Comparison of ENCODE assay signal across 15 mouse cellular contexts in the genomic region with DNA sequence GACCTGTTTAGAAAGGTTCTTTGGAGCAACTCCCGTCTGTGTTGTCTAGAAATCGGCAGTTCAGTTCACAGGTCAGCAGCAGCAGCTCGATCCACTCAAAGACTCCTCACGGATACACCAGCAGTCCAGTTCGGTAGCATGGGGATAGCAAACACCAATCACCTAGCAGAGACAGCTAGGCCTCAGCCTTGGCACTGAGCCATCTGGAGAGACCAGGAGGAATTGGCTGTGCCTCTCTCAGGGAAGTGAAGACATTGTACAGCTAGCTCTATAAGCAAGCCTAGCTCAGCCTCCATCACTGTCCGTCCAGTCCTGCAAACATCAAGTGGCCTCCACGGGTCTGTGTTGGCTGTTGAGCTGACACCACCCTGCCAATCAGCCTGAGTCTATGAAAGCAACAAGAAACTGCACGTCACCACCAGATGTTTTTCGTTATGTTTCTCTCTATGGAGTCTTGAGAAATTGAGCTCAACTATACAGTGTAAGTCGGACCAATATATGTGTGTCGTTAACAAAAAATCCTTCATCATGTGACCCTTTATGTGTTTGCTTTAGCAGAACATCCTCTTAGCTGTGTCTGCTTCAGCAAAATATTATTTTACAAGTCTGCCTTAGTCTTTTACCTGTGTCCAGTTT.
A peak's percentile ranks its signal among the peaks of the same experiment; 100 is the strongest.
DNase-seq lines count a peak whose midpoint lies in the region; ATAC-seq lines count a peak whose summit lies in the region.
"Had no signal": no experiment of that assay in that cellular context is flagged by ENCODE, and none has a peak within 500 bp of the region (broad histone marks: within the 10 kb centered on the region; RNA-seq: fewer than 3 reads in every experiment).

No protein-coding gene starts in this region.

- H3K9ac ChIP-seq in embryonic facial prominence, embryonic 11.5 days (replicated peaks; ENCODE audit: low read length): no peak overlapping the region
- H3K9ac ChIP-seq in lung, embryonic 15.5 days: no peak overlapping the region
- H3K9ac ChIP-seq: forebrain, embryonic 12.5 days; heart, embryonic 12.5 days had no signal

- H3K36me3 ChIP-seq in embryonic facial prominence, embryonic 11.5 days (replicated peaks; ENCODE audit: control insufficient read depth, insufficient read depth, low read depth, low read length): no peaks in the 10 kb centered on the region
- H3K36me3 ChIP-seq in embryonic facial prominence, embryonic 10.5 days (replicated peaks): no peaks in the 10 kb centered on the region
- H3K36me3 ChIP-seq in lung, embryonic 15.5 days: no peaks in the 10 kb centered on the region
- H3K36me3 ChIP-seq: forebrain, embryonic 12.5 days; heart, embryonic 12.5 days; midbrain, embryonic 10.5 days had no signal

- 63% methylated on average over 11 of the region's 11 CpGs for WGBS in embryonic facial prominence, embryonic 11.5 days
- 74% methylated on average over 11 of the region's 11 CpGs for WGBS in embryonic facial prominence, embryonic 10.5 days
- WGBS in lung, embryonic 15.5 days: 45% methylated on average over 11 of the region's 11 CpGs

- ATAC-seq in embryonic facial prominence, embryonic 11.5 days (replicated peaks; ENCODE audit: insufficient number of reproducible peaks, low FRiP score, low TSS enrichment, low read depth): no peak
- ATAC-seq in lung, embryonic 15.5 days (ENCODE audit: borderline replicate concordance, extremely low read depth, low FRiP score, low TSS enrichment): peak; percentile 31; the same call in 1 of the 2 replicates

- no peak overlapping the region for H3K27ac ChIP-seq in embryonic facial prominence, embryonic 11.5 days (replicated peaks; ENCODE audit: low read depth, low read length)
- H3K27ac ChIP-seq in embryonic facial prominence, embryonic 10.5 days (replicated peaks): no peak overlapping the region
- H3K27ac ChIP-seq in lung, embryonic 15.5 days: no peak overlapping the region
- H3K27ac ChIP-seq: forebrain, embryonic 12.5 days; midbrain, embryonic 10.5 days had no signal

- H3K4me3 ChIP-seq in embryonic facial prominence, embryonic 11.5 days (ENCODE audit: low read depth, low read length): no peak overlapping the region
- no peak overlapping the region for H3K4me3 ChIP-seq in embryonic facial prominence, embryonic 10.5 days
- no peak overlapping the region for H3K4me3 ChIP-seq in lung, embryonic 15.5 days
- H3K4me3 ChIP-seq: forebrain, embryonic 12.5 days; heart, embryonic 12.5 days; midbrain, embryonic 10.5 days had no signal

- H3K27me3 ChIP-seq in embryonic facial prominence, embryonic 11.5 days (ENCODE audit: control insufficient read depth, insufficient read depth, low read length): no peaks in the 10 kb centered on the region
- no peaks in the 10 kb centered on the region for H3K27me3 ChIP-seq in embryonic facial prominence, embryonic 10.5 days (replicated peaks; ENCODE audit: low read depth, poor library complexity, severe bottlenecking)
- H3K27me3 ChIP-seq in lung, embryonic 15.5 days: no peaks in the 10 kb centered on the region
- H3K27me3 ChIP-seq: forebrain, embryonic 12.5 days; heart, embryonic 12.5 days had no signal

- peak; percentile 65 for DNase-seq in embryonic facial prominence, embryonic 11.5 days (ENCODE audit: low spot score)
- DNase-seq in embryonic facial prominence, embryonic 10.5 days (ENCODE audit: low spot score): no peak
- DNase-seq in lung, postnatal 25 days (ENCODE audit: low spot score): no peak
- DNase-seq in embryo, embryonic 10.5 days (ENCODE audit: low spot score): peak; percentile 15
- DNase-seq in forelimb bud, embryonic 11.5 days (ENCODE audit: low read depth, low spot score): peak; percentile 17
- no peak for DNase-seq in ovary, postnatal 10 days (ENCODE audit: low spot score)
- DNase-seq in Muller cell, postnatal 12 days (ENCODE audit: inconsistent ontology term): no peak
- DNase-seq: cerebellum, adult 9-10 months; kidney, adult 2 months; spleen, adult 18-20 months; thymus, postnatal 25 days had no signal

- no peak overlapping the region for H3K4me2 ChIP-seq in embryonic facial prominence, embryonic 11.5 days (ENCODE audit: low read depth, low read length)
- no peak overlapping the region for H3K4me2 ChIP-seq in lung, embryonic 15.5 days
- H3K4me2 ChIP-seq: forebrain, embryonic 12.5 days; heart, embryonic 12.5 days had no signal

- no peaks in the 10 kb centered on the region for H3K9me3 ChIP-seq in embryonic facial prominence, embryonic 11.5 days (replicated peaks; ENCODE audit: control insufficient read depth, low read length)
- 0 out of 2 replicates have a peak, but pooled peaks cover 4% of the 10 kb centered on the region for H3K9me3 ChIP-seq in embryonic facial prominence, embryonic 10.5 days
- H3K9me3 ChIP-seq in lung, embryonic 15.5 days: no peaks in the 10 kb centered on the region
- H3K9me3 ChIP-seq: forebrain, embryonic 12.5 days; heart, embryonic 12.5 days had no signal

- no peaks in the 10 kb centered on the region for H3K4me1 ChIP-seq in embryonic facial prominence, embryonic 11.5 days (ENCODE audit: control insufficient read depth, insufficient read depth, low read length)
- peaks cover 9% of the 10 kb centered on the region; the same call in 1 of the 2 replicates for H3K4me1 ChIP-seq in embryonic facial prominence, embryonic 10.5 days
- no peaks in the 10 kb centered on the region for H3K4me1 ChIP-seq in lung, embryonic 15.5 days
- H3K4me1 ChIP-seq: heart, embryonic 12.5 days had no signal

Comparison
In these comparisons a context has a peak if more than half of its experiments do, and no peak if none do; other contexts are left out.
1. DNase-seq: peak in embryonic facial prominence, embryonic 11.5 days (single experiment), embryo, embryonic 10.5 days (single experiment) and forelimb bud, embryonic 11.5 days (single experiment); none in embryonic facial prominence, embryonic 10.5 days (single experiment), lung, postnatal 25 days (single experiment), ovary, postnatal 10 days (single experiment) and Muller cell, postnatal 12 days (single experiment).